Mouse (Mus musculus) liver, embryonic 14.5 days (tissue): ENCODE measurements around the gene Syp. TPM values are rescaled to one million over a fixed set of nuclear protein-coding genes. Genes with fewer than 3 reads are reported as not detected.

Experiments used
- ATAC-seq: fragments of 200-750 bp; cut with Nextera tagmentation; 2 replicates; pipeline ENCODE4 v1.8.0; 2017; ENCODE audit warnings: moderate number of reproducible peaks, mild to moderate bottlenecking, moderate library complexity; ENCODE audit not compliant: insufficient read depth
- DNase-seq, 3 experiments: peaks; one replicate each; pipeline ENCODE4 v3.0.0-alpha.2; 2012 to 2013; ENCODE audit warnings: low read depth in 3 of 3, low spot score in 3 of 3
- H3K27ac ChIP-seq: fragments of 300-500 bp; sonication (generic); 2 replicates; pipeline ENCODE4 v1.5.1; 2014; ENCODE audit warnings: moderate library complexity, mild to moderate bottlenecking, control low read depth, inconsistent platforms
- H3K27me3 ChIP-seq: fragments of 300-500 bp; sonication (generic); 2 replicates; pipeline ENCODE4 v1.6.1; 2014; ENCODE audit warnings: mild to moderate bottlenecking, low read length, moderate library complexity; ENCODE audit not compliant: control insufficient read depth, insufficient read depth
- H3K36me3 ChIP-seq: fragments of 300-500 bp; sonication (generic); replicated peaks from 2 replicates; pipeline ENCODE4 v1.6.1; 2014; ENCODE audit warnings: low read depth; ENCODE audit not compliant: control insufficient read depth, insufficient read depth
- H3K4me1 ChIP-seq, 2 experiments: fragments of 200-500 bp in 1 of 2; fragments of 300-500 bp in 1 of 2; sonication (generic) in 1 of 2; replicated peaks; 2 replicates each; pipeline ENCODE4 v1.6.1; 2012 to 2014; ENCODE audit warnings: antibody characterized with exemption in 1 of 2, inconsistent platforms in 1 of 2, low read length in 1 of 2; ENCODE audit not compliant: control insufficient read depth in 2 of 2, insufficient read depth in 2 of 2
- H3K4me2 ChIP-seq: fragments of 300-500 bp; sonication (generic); 2 replicates; pipeline ENCODE4 v1.6.1; 2014; ENCODE audit warnings: low read depth, mild to moderate bottlenecking, control low read depth, moderate library complexity
- H3K4me3 ChIP-seq, 2 experiments: fragments of 200-500 bp in 1 of 2; fragments of 300-500 bp in 1 of 2; sonication (generic) in 1 of 2; 2 replicates each; pipeline ENCODE4 v1.5.1; 2012 to 2014; ENCODE audit warnings: low read depth in 2 of 2, low read length in 2 of 2, mild to moderate bottlenecking in 2 of 2, control low read depth in 1 of 2, inconsistent platforms in 1 of 2, moderate library complexity in 1 of 2; ENCODE audit not compliant: insufficient read depth in 1 of 2
- H3K9ac ChIP-seq: fragments of 300-500 bp; sonication (generic); replicated peaks from 2 replicates; pipeline ENCODE4 v1.6.1; 2014; ENCODE audit warnings: mild to moderate bottlenecking, control low read depth, moderate library complexity
- H3K9me3 ChIP-seq: fragments of 300-500 bp; sonication (generic); 2 replicates; pipeline ENCODE4 v1.6.1; 2016; ENCODE audit warnings: low read length, mixed read lengths; ENCODE audit not compliant: control insufficient read depth
- CTCF ChIP-seq: IDR thresholded peaks from 2 replicates; pipeline ENCODE4 v1.5.1; 2016; ENCODE audit warnings: antibody characterized with exemption, low read depth, control low read depth
- EP300 ChIP-seq: IDR thresholded peaks from 2 replicates; pipeline ENCODE4 v1.6.1; 2016; ENCODE audit warnings: antibody characterized with exemption, low read depth
- WGBS: fragments of 180-500 bp; shearing (Covaris S2); extraction: QIAGEN DNeasy Blood & Tissue Kit; methylation state at CpG from one replicate; pipeline ENCODE4 v1.1.7; 2014; ENCODE audit not compliant: insufficient replicate concordance; 5-methylcytosine and 5-hydroxymethylcytosine counted together
- polyA plus RNA-seq, 2 experiments: library from polyadenylated mRNA; depleted of rRNA in 1 of 2; stranded (reverse) in 1 of 2; unstranded in 1 of 2; fragments of >200 nt; fragmentation: Nextera tagmentation in 1 of 2; extraction: Ambion mirVana in 1 of 2; gene quantifications; 2 replicates each; pipeline versions ENCODE4 v1.2.1 to v1.2.3; 2012 to 2014

The Syp gene
- polyA plus RNA-seq, 2 experiments, result 0.25 to 0.39 TPM

DNA sequence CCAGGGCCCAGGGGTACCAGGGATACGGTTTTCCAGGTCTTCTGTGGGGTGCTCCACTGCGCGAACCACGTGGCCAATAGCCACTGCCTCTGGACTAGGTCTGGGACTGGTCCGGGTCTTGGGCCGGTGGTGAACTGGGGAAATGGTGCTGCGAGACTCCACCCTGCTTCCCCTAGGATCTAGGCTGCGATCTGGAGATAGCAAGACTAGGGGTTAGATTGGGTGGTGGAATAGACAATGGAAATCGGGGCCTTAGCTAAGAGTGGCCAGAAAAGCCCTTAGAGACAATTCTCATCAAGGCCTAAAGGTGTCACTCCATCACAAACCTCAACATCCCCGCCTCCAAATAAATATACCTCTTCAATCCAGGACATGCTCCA lies 36.7 kb downstream of the Syp start:
- Histone ChIP-seq H3K4me2 (peak overlapping the region; percentile 62), H3K27me3 (no peaks in the 10 kb centered on the region), H3K9ac (peak overlapping the region; percentile 31; the same call in 1 of the 2 replicates), H3K4me1 (peaks cover 0 to 13% of the 10 kb centered on the region in 2 experiments; a peak in 2 of 4 replicates), H3K4me3 (peak overlapping the region; percentile 18 to 40; a peak in 3 of 4 replicates), H3K36me3 (no peaks in the 10 kb centered on the region), H3K27ac (no peak overlapping the region), H3K9me3 (no peaks in the 10 kb centered on the region)
- no peak for ATAC-seq
- no peak for DNase-seq
- TF ChIP-seq CTCF (no peak), EP300 (no peak)
- 19% methylated on average over 10 of the region's 10 CpGs for WGBS

DNA sequence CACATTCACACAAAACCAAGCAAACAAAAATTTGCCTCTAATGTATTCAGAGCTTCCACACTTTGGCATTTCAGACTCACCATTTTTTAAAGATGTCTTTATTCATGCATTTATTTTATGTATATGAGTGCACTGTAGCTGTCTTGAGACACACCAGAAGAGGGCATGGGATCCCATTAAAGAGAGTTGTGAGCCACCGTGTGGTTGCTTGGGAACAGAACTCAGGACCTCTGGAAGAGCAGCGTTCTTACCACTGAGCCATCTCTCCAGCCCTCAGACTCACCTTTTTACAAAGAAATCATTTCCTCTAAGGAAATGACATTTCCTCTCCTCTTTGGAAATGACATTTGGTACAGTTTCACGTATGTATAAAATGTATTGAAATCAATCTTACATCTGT lies 40.7 kb downstream of the Syp start:
- Histone ChIP-seq H3K9ac (no peak overlapping the region), H3K9me3 (no peaks in the 10 kb centered on the region), H3K4me1 (no peaks in the 10 kb centered on the region), H3K36me3 (no peaks in the 10 kb centered on the region), H3K27ac (no peak overlapping the region), H3K4me2 (no peak overlapping the region), H3K27me3 (no peaks in the 10 kb centered on the region), H3K4me3 (no peak overlapping the region)
- no peak for DNase-seq
- WGBS, result 24% methylated on average over 3 of the region's 3 CpGs
- TF ChIP-seq EP300 (no peak), CTCF (no peak)
- ATAC-seq, result no peak

GRCm38 (mm10) chrX:7679405-7680056 lies 41.3 kb downstream of the Syp start:
- DNase-seq (peak; percentile 69 to 72 (median 72)), ATAC-seq (peak; percentile 95)
- Histone ChIP-seq H3K9ac (no peak overlapping the region), H3K4me2 (peak overlapping the region; percentile 56), H3K36me3 (no peaks in the 10 kb centered on the region), H3K27ac (no peak overlapping the region), H3K9me3 (no peaks in the 10 kb centered on the region), H3K4me1 (no peaks in the 10 kb centered on the region), H3K27me3 (no peaks in the 10 kb centered on the region), H3K4me3 (peak overlapping the region; percentile 1 to 39; a peak in 3 of 4 replicates)
- TF ChIP-seq CTCF (peak; percentile 92), EP300 (no peak)
- WGBS, result 10% methylated on average over 27 of the region's 27 CpGs

DNA sequence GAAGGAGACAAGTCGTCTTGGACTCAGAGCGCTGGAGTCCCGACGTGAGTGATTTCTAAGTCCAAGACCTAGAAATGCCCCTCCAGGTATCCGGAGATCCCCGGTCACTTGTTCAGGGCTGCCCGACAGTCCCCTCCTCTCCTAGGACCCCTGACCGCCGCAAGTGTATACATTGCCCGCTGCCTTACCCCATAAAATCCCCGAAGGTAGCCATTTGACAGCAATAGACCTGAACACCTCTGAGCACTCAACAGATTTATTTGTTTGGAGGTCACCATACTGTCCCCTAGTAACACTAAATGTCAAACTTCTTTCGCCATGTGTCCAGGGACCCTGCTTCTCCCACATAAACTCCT lies 41.8 kb downstream of the Syp start:
- ATAC-seq (no peak), DNase-seq (no peak)
- Histone ChIP-seq H3K9ac (no peak overlapping the region), H3K27ac (no peak overlapping the region), H3K4me1 (no peaks in the 10 kb centered on the region), H3K9me3 (no peaks in the 10 kb centered on the region), H3K4me3 (peak overlapping the region; percentile 1 to 39; a peak in 2 of 4 replicates), H3K36me3 (no peaks in the 10 kb centered on the region), H3K27me3 (no peaks in the 10 kb centered on the region), H3K4me2 (peak overlapping the region; percentile 56)
- TF ChIP-seq CTCF, result no peak
- TF ChIP-seq EP300, result no peak
- WGBS, result 24% methylated on average over 12 of the region's 12 CpGs

DNA sequence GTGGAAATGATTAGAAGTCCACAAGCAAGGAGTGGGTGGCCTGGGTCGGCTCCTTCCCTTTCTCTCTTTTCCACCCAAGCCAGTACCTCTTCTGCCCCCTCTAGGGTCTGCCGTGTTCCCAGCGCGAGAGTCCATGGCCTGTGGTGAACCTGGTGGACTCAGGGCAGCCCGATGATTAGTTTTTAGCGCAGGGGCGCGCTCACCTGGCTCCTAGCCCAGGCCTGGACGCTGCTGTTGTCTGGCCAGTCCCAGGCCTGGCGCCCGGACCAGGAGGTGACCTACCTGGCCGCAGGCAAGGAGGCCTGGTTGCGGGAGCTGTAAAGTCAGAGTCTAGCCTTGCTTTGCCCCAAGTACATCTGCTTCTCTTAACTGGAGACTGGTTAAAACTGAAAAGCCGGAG lies 42.6 kb downstream of the Syp start, which contains the start of gene Magix:
Gene Magix, minus strand, starts transcription at position 388 of the 400 bp plus-strand sequence.
- H3K4me2 ChIP-seq, result peak within 1 kb of the TSS; percentile 56
- no peaks in the 10 kb centered on the region for H3K27me3 ChIP-seq
- 57% methylated on average over 14 of the region's 14 CpGs for WGBS
- no peak for ATAC-seq
- H3K9ac ChIP-seq, result no peak within 1 kb of the TSS
- H3K4me3 ChIP-seq, result 0 out of 4 replicates have a peak within 1 kb of the TSS, but pooled peaks of 1 of the 2 experiments have one; percentile 39
- H3K27ac ChIP-seq, result no peak within 1 kb of the TSS
- H3K9me3 ChIP-seq, result no peaks in the 10 kb centered on the region
- no peak for DNase-seq
- no peaks in the 10 kb centered on the region for H3K36me3 ChIP-seq
- H3K4me1 ChIP-seq, result no peaks in the 10 kb centered on the region
- TF ChIP-seq EP300, result no peak
- no peak for TF ChIP-seq CTCF
